Mouse (Mus musculus): Measurements from ENCODE around the gene Asrgl1. TPM values are rescaled to one million over a fixed set of nuclear protein-coding genes. Genes with fewer than 3 reads are reported as not detected.

The Asrgl1 gene
- polyA plus RNA-seq, 1 experiment from 2014 or later: 24.0 TPM

DNA sequence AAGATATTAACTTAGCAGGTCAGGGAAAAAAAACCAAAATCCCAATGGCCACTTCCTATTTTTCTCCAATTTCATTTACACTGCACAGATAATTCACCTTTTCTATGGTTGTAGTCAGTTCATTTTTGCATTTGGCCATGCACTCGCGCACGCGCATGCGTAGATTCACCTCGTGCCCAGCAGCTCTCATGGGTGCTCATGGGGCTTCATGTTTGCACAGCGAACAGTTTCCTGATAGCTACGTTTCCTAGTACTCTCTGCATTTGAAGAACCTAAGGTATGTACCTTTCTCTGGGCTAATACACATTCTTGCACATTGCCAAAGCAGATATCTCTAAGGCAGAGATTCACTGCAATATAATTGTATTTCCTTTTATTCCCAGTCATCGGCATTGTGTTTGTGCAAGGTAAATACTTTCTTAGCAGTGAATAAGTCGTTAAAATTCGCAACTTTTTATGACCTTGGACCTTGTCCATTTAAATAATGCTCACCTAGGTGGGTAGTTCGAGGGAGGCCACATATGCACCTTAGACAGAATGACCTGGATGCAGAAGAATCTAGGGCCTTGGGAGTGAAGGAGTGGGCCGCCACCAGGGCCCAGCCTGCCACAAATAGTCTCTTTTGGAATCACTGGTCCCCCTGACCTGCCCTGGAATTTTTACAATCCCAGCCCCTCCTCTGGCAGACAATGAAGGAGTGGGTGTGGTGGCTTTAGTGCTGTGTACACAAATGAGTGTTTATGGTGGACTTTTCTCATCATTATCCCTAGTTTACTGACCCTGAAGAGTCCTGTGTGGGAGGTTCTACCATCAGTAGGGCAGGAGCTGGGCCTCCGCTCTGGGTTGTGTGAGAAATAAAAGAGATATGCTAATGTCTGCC lies 53.9 kb downstream of the Asrgl1 start:
- 0 out of 2 replicates have a peak, but pooled peaks have one; percentile 21 for ATAC-seq (ENCODE audit: insufficient number of reproducible peaks, insufficient read depth, low FRiP score, low TSS enrichment, low read depth)
- Histone ChIP-seq H3K27ac (no peak overlapping the region), H3K36me3 (no peaks in the 10 kb centered on the region)

DNA sequence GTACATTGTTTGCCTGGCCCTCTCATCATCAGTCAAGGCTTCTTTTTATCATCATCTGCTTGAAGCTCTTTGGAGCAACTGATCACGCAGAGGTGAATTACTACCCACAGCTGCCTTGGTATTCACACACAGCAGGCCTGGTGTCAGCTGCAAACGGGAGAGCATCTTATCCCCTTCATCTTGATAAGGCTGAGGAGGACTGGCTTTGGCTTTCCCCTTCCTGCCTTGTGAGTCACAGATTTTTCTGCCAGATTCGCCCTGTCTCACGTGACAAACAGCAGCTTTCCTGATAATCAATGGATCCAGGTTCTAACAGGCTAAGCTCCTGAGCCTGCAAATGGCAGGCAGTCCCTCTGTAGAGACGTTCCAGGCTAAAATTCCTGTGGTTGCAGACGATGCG lies 55.5 kb downstream of the Asrgl1 start:
- no peak overlapping the region for H3K27ac ChIP-seq
- H3K9me3 ChIP-seq: no peaks in the 10 kb centered on the region
- peaks cover 3% of the 10 kb centered on the region; the same call in 1 of the 2 replicates for H3K4me1 ChIP-seq (replicated peaks)
- no peaks in the 10 kb centered on the region for H3K36me3 ChIP-seq
- WGBS: 28% methylated on average over 7 of the region's 7 CpGs
- no peak overlapping the region for H3K9ac ChIP-seq (replicated peaks)
- ATAC-seq (ENCODE audit: insufficient number of reproducible peaks, insufficient read depth, low FRiP score, low TSS enrichment, low read depth): no peak
- H3K27me3 ChIP-seq: no peaks in the 10 kb centered on the region
- H3K4me2 ChIP-seq: no peak overlapping the region
- H3K4me3 ChIP-seq (replicated peaks): no peak overlapping the region

More for the DNA sequence above, 53.9 kb downstream of the Asrgl1 start:
- Histone ChIP-seq H3K4me3 (replicated peaks) (no peak overlapping the region), H3K4me2 (peak overlapping the region; percentile 37; the same call in 1 of the 2 replicates), H3K27me3 (no peaks in the 10 kb centered on the region), H3K9ac (replicated peaks) (no peak overlapping the region), H3K4me1 (replicated peaks) (peaks cover 3% of the 10 kb centered on the region; the same call in 1 of the 2 replicates), H3K9me3 (no peaks in the 10 kb centered on the region)
- WGBS: 82% methylated on average over 14 of the region's 14 CpGs

GRCm38 (mm10) chr19:9076982-9077660 lies 58.3 kb downstream of the Asrgl1 start:
- Histone ChIP-seq H3K4me2 (no peak overlapping the region), H3K9ac (replicated peaks) (no peak overlapping the region), H3K27ac (no peak overlapping the region), H3K9me3 (no peaks in the 10 kb centered on the region), H3K4me1 (replicated peaks) (no peaks in the 10 kb centered on the region), H3K4me3 (replicated peaks) (no peak overlapping the region), H3K36me3 (no peaks in the 10 kb centered on the region), H3K27me3 (no peaks in the 10 kb centered on the region)
- WGBS: 77% methylated on average over 4 of the region's 4 CpGs
- ATAC-seq (ENCODE audit: insufficient number of reproducible peaks, insufficient read depth, low FRiP score, low TSS enrichment, low read depth): no peak

- Histone ChIP-seq H3K9ac (replicated peaks) (no peak overlapping the region), H3K4me1 (replicated peaks) (no peaks in the 10 kb centered on the region), H3K4me2 (no peak overlapping the region), H3K27ac (no peak overlapping the region), H3K36me3 (no peaks in the 10 kb centered on the region), H3K9me3 (no peaks in the 10 kb centered on the region), H3K4me3 (replicated peaks) (no peak overlapping the region), H3K27me3 (no peaks in the 10 kb centered on the region)
- WGBS: 89% methylated on average over 3 of the region's 3 CpGs
- no peak for ATAC-seq (ENCODE audit: insufficient number of reproducible peaks, insufficient read depth, low FRiP score, low TSS enrichment, low read depth)
Observed at GRCm38 (mm10) chr19:9076035-9076434, 59.4 kb downstream of the Asrgl1 start.

DNA sequence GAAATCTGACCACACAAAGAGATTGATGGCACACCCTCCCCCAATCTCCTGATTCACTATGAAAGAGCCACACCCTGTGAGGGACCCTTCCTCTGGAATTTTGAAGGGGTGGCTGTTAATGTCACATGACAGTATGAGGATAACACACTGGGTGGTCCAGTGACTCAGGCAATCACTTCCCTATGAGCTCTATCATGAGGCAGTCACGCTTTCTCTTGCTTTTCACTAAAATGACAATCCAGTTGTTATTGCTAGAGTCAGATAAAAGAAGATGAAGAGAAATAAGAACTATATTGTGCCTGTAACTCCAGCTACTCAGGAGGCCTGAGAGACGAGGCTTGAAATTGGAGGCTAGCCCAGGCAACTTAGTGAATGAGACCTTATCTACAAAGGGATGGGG lies 59.9 kb downstream of the Asrgl1 start:
- H3K4me3 ChIP-seq (replicated peaks): no peak overlapping the region
- no peaks in the 10 kb centered on the region for H3K9me3 ChIP-seq
- no peaks in the 10 kb centered on the region for H3K4me1 ChIP-seq (replicated peaks)
- no peak overlapping the region for H3K9ac ChIP-seq (replicated peaks)
- ATAC-seq (ENCODE audit: insufficient number of reproducible peaks, insufficient read depth, low FRiP score, low TSS enrichment, low read depth): no peak
- no peak overlapping the region for H3K27ac ChIP-seq
- no peaks in the 10 kb centered on the region for H3K27me3 ChIP-seq
- no peak overlapping the region for H3K4me2 ChIP-seq
- H3K36me3 ChIP-seq: no peaks in the 10 kb centered on the region
- WGBS: 75% methylated on average over 2 of the region's 2 CpGs

GRCm38 (mm10) chr19:9074424-9074823 lies 61.0 kb downstream of the Asrgl1 start:
- no peaks in the 10 kb centered on the region for H3K9me3 ChIP-seq
- H3K9ac ChIP-seq (replicated peaks): no peak overlapping the region
- H3K36me3 ChIP-seq: no peaks in the 10 kb centered on the region
- no peak overlapping the region for H3K4me2 ChIP-seq
- WGBS: 67% methylated on average over 4 of the region's 4 CpGs
- H3K27ac ChIP-seq: no peak overlapping the region
- H3K4me1 ChIP-seq (replicated peaks): no peaks in the 10 kb centered on the region
- no peak overlapping the region for H3K4me3 ChIP-seq (replicated peaks)
- no peaks in the 10 kb centered on the region for H3K27me3 ChIP-seq
- ATAC-seq (ENCODE audit: insufficient number of reproducible peaks, insufficient read depth, low FRiP score, low TSS enrichment, low read depth): no peak

DNA sequence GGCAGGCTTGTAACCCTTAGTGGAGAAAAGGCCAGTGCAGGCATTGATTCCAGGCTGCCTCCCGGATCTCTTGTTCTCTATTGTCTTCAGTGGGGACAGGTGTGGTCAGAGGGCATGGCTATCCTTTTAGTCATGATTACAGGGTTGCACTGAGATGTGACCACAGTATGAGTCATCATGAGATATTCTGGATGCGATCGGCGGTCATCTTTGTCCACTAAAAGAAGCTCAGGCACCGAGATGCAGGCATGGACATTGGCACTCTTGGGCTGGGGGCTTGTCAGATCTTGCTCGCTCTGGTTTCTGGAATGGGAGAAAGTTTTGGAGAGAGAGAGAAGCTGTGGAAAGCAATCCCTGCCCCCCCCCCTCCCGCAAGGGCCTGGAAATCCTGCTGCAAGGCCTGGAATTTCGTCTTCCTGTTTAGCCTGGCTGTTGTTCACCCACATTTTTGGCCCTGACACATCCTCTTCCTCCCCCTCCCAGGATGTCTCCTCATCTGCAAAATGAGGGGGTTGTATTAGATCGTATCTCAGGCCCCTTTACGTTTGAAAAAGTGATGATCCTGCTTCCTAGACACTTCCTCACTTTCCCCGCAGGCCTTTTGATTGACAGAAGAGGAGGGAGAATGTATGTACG lies 61.5 kb downstream of the Asrgl1 start:
- Histone ChIP-seq H3K4me1 (replicated peaks) (no peaks in the 10 kb centered on the region), H3K9me3 (no peaks in the 10 kb centered on the region), H3K4me2 (no peak overlapping the region), H3K4me3 (replicated peaks) (no peak overlapping the region), H3K36me3 (no peaks in the 10 kb centered on the region), H3K27ac (no peak overlapping the region), H3K9ac (replicated peaks) (no peak overlapping the region), H3K27me3 (no peaks in the 10 kb centered on the region)
- WGBS: 74% methylated on average over 12 of the region's 12 CpGs
- ATAC-seq (ENCODE audit: insufficient number of reproducible peaks, insufficient read depth, low FRiP score, low TSS enrichment, low read depth): no peak

DNA sequence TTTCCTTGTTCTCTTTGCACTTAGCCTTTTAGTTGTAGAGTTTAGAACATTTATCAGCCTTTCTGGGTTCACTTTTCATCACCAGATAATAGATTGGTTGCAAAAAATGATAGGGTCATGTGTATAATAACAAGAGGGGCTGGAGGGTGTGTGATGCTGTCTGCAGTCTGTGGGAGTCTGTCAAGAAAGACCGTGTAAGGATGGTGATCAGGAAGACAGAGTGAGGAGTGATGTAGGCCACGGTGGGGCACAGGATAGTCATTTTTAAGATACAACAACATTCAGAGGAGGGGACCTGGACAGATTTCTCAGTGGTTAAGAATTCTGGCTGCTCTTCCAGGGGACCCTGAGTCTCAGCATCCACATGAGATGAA lies 63.3 kb downstream of the Asrgl1 start:
- no peak for ATAC-seq (ENCODE audit: insufficient number of reproducible peaks, insufficient read depth, low FRiP score, low TSS enrichment, low read depth)
- H3K9me3 ChIP-seq: no peaks in the 10 kb centered on the region
- H3K4me3 ChIP-seq (replicated peaks): no peak overlapping the region
- H3K36me3 ChIP-seq: no peaks in the 10 kb centered on the region
- no peaks in the 10 kb centered on the region for H3K4me1 ChIP-seq (replicated peaks)
- H3K4me2 ChIP-seq: no peak overlapping the region
- no peak overlapping the region for H3K27ac ChIP-seq
- WGBS: 79% methylated on average over 2 of the region's 2 CpGs
- no peaks in the 10 kb centered on the region for H3K27me3 ChIP-seq
- H3K9ac ChIP-seq (replicated peaks): no peak overlapping the region

DNA sequence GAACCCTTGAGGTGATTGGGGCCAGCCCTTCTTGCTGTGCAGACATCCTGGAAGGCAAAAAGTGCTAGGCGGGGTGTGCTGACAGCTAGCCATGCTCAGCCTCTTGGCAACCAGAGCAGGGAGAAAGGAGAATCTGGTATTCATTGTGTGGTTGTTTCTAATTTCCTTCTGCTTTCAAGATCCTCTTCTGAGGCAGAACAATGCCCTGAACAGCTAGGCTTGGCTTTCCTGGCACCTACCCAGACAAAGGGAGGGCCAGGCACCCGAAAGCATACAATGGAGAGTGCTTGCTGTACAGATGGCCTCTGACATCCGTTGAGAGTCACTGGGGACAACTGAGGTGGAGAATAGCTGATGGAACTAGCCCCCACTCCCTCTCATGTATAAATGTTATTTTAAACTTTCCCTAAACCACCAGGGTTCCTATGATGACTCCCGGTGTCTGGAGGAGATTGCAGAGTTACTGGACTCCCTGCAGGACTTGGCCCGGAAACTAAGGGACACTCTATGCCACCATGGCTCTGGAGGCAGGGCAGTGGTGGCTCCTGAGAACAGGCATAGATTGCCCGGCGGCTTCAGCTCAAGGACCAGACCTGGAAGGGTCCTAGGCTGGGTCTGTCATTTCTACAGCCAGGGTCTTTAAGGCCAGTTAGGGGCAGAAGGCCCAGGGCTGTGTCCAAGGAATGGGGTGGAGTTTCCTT lies 63.8 kb downstream of the Asrgl1 start:
- H3K9me3 ChIP-seq: no peaks in the 10 kb centered on the region
- no peak for ATAC-seq (ENCODE audit: insufficient number of reproducible peaks, insufficient read depth, low FRiP score, low TSS enrichment, low read depth)
- no peak overlapping the region for H3K9ac ChIP-seq (replicated peaks)
- H3K36me3 ChIP-seq: no peaks in the 10 kb centered on the region
- H3K27ac ChIP-seq: 0 out of 2 replicates have a peak overlapping the region, but pooled peaks have one; percentile 18
- peaks cover 1% of the 10 kb centered on the region; the same call in 1 of the 2 replicates for H3K4me1 ChIP-seq (replicated peaks)
- H3K4me3 ChIP-seq (replicated peaks): no peak overlapping the region
- H3K27me3 ChIP-seq: no peaks in the 10 kb centered on the region
- WGBS: 74% methylated on average over 7 of the region's 7 CpGs
- H3K4me2 ChIP-seq: no peak overlapping the region

DNA sequence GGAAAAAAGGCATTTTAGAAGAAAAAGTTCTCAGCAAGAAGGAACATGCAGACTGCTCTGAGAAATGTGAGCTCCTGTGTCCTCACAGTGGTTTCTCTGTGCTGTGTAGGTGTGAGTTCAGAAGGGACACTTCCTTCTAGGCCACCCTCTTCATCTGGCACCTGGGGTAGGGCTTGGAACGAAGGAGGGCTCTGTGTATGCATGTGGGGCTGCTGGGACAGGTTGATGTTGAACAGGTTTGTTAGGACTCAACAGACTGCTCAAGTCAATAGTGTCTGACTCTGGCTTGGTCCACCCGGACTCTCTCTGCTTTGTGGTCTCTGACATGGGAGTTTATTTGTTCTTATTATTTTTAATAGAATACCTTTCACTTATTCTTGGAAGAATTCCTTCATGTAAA lies 65.1 kb downstream of the Asrgl1 start:
- Histone ChIP-seq H3K27me3 (no peaks in the 10 kb centered on the region), H3K4me3 (replicated peaks) (no peak overlapping the region), H3K27ac (no peak overlapping the region), H3K4me1 (replicated peaks) (peaks cover 9% of the 10 kb centered on the region), H3K36me3 (no peaks in the 10 kb centered on the region), H3K4me2 (no peak overlapping the region), H3K9me3 (no peaks in the 10 kb centered on the region), H3K9ac (replicated peaks) (no peak overlapping the region)
- 72% methylated on average over 2 of the region's 2 CpGs for WGBS
- no peak for ATAC-seq (ENCODE audit: insufficient number of reproducible peaks, insufficient read depth, low FRiP score, low TSS enrichment, low read depth)

All from limb, embryonic 12.5 days (tissue).